Mouse (Mus musculus) G1E (cell line): Measurements from ENCODE around the gene H2-M10.2.

ENCODE experiments used
- CTCF ChIP-seq: IDR thresholded peaks from 2 replicates; pipeline ENCODE4 v1.5.1; 2012; ENCODE audit warnings: low read depth, low read length, inconsistent platforms, mixed read lengths
- GATA1 ChIP-seq: IDR thresholded peaks from 2 replicates; pipeline ENCODE4 v1.6.1; 2012; ENCODE audit warnings: borderline replicate concordance, low read length, inconsistent platforms, mixed read lengths
- POLR2AphosphoS5 ChIP-seq: IDR thresholded peaks from 2 replicates; pipeline ENCODE4 v1.6.1; 2012; ENCODE audit warnings: low read depth, low read length, inconsistent platforms; ENCODE audit not compliant: insufficient replicate concordance
- TAL1 ChIP-seq: conservative IDR thresholded peaks from 2 replicates; pipeline ENCODE4 v1.6.1; 2012; ENCODE audit warnings: low read depth, low read length, inconsistent platforms, mixed read lengths

DNA sequence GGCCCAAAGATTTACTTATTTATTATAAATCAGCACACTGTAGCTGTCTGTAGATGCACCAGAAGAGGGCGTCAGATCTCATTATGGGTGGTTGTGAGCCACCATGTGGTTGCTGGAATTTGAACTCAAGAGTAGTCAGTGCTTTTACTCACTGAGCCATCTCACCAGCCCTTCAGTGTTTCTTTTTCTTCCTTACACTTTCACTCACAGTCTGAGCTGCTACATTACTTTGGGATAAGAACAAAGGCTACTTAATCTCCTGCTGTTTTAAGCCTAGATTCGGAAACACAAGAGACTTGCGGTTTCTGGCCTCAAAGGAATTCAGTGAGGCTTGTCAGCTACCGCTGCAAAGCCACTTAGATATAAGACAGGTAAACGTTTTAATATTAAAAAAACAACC lies 42.3 kb downstream of the H2-M10.2 start:
- TF ChIP-seq CTCF: no peak
- TF ChIP-seq POLR2AphosphoS5: no peak
- no peak for TF ChIP-seq GATA1
- TF ChIP-seq TAL1: no peak
